Mouse (Mus musculus): ENCODE measurements around the gene Fam107b. TPM values are rescaled to one million over a fixed set of nuclear protein-coding genes. Genes with fewer than 3 reads are reported as not detected.

The Fam107b gene
- polyA plus RNA-seq, 1 experiment: 33.9 TPM

- no peak for DNase-seq (ENCODE audit: low read depth)
Observed at GRCm38 (mm10) chr2:3578180-3578902, 8.1 kb downstream of the Fam107b start.

DNA sequence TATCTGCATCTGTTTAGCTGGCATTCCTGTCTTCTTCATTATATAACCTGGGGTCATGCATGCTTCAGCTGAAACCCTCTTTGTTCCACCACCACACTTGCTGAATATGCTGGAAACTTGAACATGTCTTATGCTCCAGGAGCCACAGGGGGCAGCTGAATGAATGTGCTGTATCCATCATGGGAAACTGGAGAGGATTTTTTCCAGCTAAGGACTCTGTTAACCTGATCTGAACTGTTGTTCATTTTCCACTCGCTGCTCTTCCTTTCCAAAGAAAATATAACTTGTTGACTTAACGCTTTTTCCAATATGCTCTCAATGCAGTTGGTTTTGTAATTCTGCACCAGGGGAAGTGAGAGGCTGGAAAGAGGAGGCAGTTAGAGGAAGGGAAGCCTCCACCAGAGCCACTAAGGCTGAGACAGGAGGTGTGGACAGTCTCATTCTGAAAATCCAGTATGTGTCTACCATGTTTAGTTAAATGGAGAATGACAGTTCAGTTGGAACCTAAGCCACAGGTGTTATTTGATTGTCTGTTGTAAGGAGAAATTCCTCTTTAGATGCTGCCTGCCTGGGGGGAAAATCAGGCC, 9.1 kb downstream of the Fam107b start:
- no peak for TF ChIP-seq POLR2A (IDR thresholded peaks at IDR 0.05; ENCODE audit: borderline replicate concordance, extremely low read depth, insufficient read depth, insufficient read length, poor library complexity, severe bottlenecking)
- TF ChIP-seq CTCF (IDR thresholded peaks at IDR 0.05; ENCODE audit: borderline replicate concordance, extremely low read depth, insufficient read depth, insufficient read length): no peak
- DNase-seq (ENCODE audit: low read depth): peak; percentile 14

More at GRCm38 (mm10) chr2:3578180-3578902, 8.1 kb downstream of the Fam107b start:
- no peak for TF ChIP-seq POLR2A (IDR thresholded peaks at IDR 0.05; ENCODE audit: borderline replicate concordance, extremely low read depth, insufficient read depth, insufficient read length, poor library complexity, severe bottlenecking)
- TF ChIP-seq CTCF (IDR thresholded peaks at IDR 0.05; ENCODE audit: borderline replicate concordance, extremely low read depth, insufficient read depth, insufficient read length): no peak

GRCm38 (mm10) chr2:3582830-3583229, 12.5 kb downstream of the Fam107b start:
- no peak for DNase-seq (ENCODE audit: low read depth)
- TF ChIP-seq CTCF (IDR thresholded peaks at IDR 0.05; ENCODE audit: borderline replicate concordance, extremely low read depth, insufficient read depth, insufficient read length) (no peak), POLR2A (IDR thresholded peaks at IDR 0.05; ENCODE audit: borderline replicate concordance, extremely low read depth, insufficient read depth, insufficient read length, poor library complexity, severe bottlenecking) (no peak)

- TF ChIP-seq POLR2A (IDR thresholded peaks at IDR 0.05; ENCODE audit: borderline replicate concordance, extremely low read depth, insufficient read depth, insufficient read length, poor library complexity, severe bottlenecking): no peak
- TF ChIP-seq CTCF (IDR thresholded peaks at IDR 0.05; ENCODE audit: borderline replicate concordance, extremely low read depth, insufficient read depth, insufficient read length): no peak
- DNase-seq (ENCODE audit: low read depth): peak; percentile 4
Observed at GRCm38 (mm10) chr2:3585231-3585783, 15.0 kb downstream of the Fam107b start.

- TF ChIP-seq CTCF (IDR thresholded peaks at IDR 0.05; ENCODE audit: borderline replicate concordance, extremely low read depth, insufficient read depth, insufficient read length) (no peak), POLR2A (IDR thresholded peaks at IDR 0.05; ENCODE audit: borderline replicate concordance, extremely low read depth, insufficient read depth, insufficient read length, poor library complexity, severe bottlenecking) (no peak)
- no peak for DNase-seq (ENCODE audit: low read depth)
Observed at GRCm38 (mm10) chr2:3590086-3590915, 20.0 kb downstream of the Fam107b start.

DNA sequence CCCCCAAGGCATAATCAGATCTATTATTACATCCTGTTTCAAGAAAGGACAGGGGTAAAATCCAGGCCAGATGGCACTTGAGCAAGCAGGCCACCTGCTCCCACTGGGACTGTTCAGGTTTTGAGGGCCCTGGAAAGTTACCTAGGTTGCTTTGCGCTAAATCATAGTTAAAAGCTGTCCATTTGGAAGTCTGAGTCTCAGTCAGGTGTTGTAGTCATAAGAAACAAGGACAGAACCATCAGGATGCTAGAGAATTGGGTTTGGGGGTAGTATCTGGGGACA, 20.6 kb downstream of the Fam107b start:
- TF ChIP-seq POLR2A (IDR thresholded peaks at IDR 0.05; ENCODE audit: borderline replicate concordance, extremely low read depth, insufficient read depth, insufficient read length, poor library complexity, severe bottlenecking) (no peak), CTCF (IDR thresholded peaks at IDR 0.05; ENCODE audit: borderline replicate concordance, extremely low read depth, insufficient read depth, insufficient read length) (no peak)
- no peak for DNase-seq (ENCODE audit: low read depth)

- DNase-seq (ENCODE audit: low read depth): no peak
- TF ChIP-seq POLR2A (IDR thresholded peaks at IDR 0.05; ENCODE audit: borderline replicate concordance, extremely low read depth, insufficient read depth, insufficient read length, poor library complexity, severe bottlenecking) (no peak), CTCF (IDR thresholded peaks at IDR 0.05; ENCODE audit: borderline replicate concordance, extremely low read depth, insufficient read depth, insufficient read length) (no peak)
Observed at GRCm38 (mm10) chr2:3594663-3595318, 24.5 kb downstream of the Fam107b start.

- TF ChIP-seq POLR2A (IDR thresholded peaks at IDR 0.05; ENCODE audit: borderline replicate concordance, extremely low read depth, insufficient read depth, insufficient read length, poor library complexity, severe bottlenecking) (no peak), CTCF (IDR thresholded peaks at IDR 0.05; ENCODE audit: borderline replicate concordance, extremely low read depth, insufficient read depth, insufficient read length) (no peak)
- no peak for DNase-seq (ENCODE audit: low read depth)
Observed at GRCm38 (mm10) chr2:3600421-3600820, 30.1 kb downstream of the Fam107b start.

DNA sequence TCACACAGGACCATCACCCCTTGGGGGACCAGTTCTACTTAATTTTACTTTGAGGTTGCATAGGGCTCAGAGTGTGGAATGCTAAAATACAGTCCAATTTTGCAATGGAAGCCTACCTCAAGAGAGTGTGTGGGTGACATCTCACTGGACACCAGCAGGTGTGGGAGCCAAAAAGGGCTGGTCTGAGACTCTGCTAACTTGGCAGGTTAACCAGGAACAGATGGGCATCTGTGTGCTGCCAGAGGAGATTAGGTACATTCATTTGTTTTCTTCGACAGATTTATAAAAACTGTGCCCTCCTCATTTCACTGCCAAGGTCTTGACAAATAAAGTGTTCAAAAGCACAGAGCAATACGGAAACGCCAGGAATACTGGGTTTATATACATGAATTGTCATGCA, 32.3 kb downstream of the Fam107b start:
- peak; percentile 30 for DNase-seq (ENCODE audit: low read depth)
- no peak for TF ChIP-seq CTCF (IDR thresholded peaks at IDR 0.05; ENCODE audit: borderline replicate concordance, extremely low read depth, insufficient read depth, insufficient read length)
- TF ChIP-seq POLR2A (IDR thresholded peaks at IDR 0.05; ENCODE audit: borderline replicate concordance, extremely low read depth, insufficient read depth, insufficient read length, poor library complexity, severe bottlenecking): no peak

- DNase-seq (ENCODE audit: low read depth): no peak
- no peak for TF ChIP-seq POLR2A (IDR thresholded peaks at IDR 0.05; ENCODE audit: borderline replicate concordance, extremely low read depth, insufficient read depth, insufficient read length, poor library complexity, severe bottlenecking)
- TF ChIP-seq CTCF (IDR thresholded peaks at IDR 0.05; ENCODE audit: borderline replicate concordance, extremely low read depth, insufficient read depth, insufficient read length): no peak
Observed at GRCm38 (mm10) chr2:3603181-3603580, 32.9 kb downstream of the Fam107b start.
